ENCODE assay signal across 11 mouse cellular contexts in genomic region chr10:100170836-100171235, GRCm38 (mm10).
DNase-seq lines count a peak whose midpoint lies in the region; ATAC-seq and TF ChIP-seq lines count a peak whose summit lies in the region.
"Had no signal": no experiment of that assay in that cellular context is flagged by ENCODE, and none has a peak within 500 bp of the region (broad histone marks: within the 10 kb centered on the region; RNA-seq: fewer than 3 reads in every experiment).

No protein-coding gene starts in this region.

- H3K9me3 ChIP-seq in hindbrain, postnatal 0 days (ENCODE audit: low read length) = no peaks in the 10 kb centered on the region
- no peaks in the 10 kb centered on the region for H3K9me3 ChIP-seq in hindbrain, embryonic 16.5 days (ENCODE audit: control insufficient read depth, low read length)
- no peaks in the 10 kb centered on the region for H3K9me3 ChIP-seq in hindbrain, embryonic 13.5 days
- H3K9me3 ChIP-seq: embryonic facial prominence, embryonic 15.5 days; midbrain, embryonic 12.5 days had no signal

- DNase-seq in hindbrain, postnatal 0 days (ENCODE audit: low spot score) = peak; percentile 49
- DNase-seq in retina, embryonic 14.5 days (ENCODE audit: low spot score) = peak; percentile 58
- no peak for DNase-seq in retina, postnatal 1 day
- peak; percentile 38 for DNase-seq in embryo, embryonic 10.5 days (ENCODE audit: low spot score)
- no peak for DNase-seq in ovary, adult 18-20 months (ENCODE audit: low spot score)
- DNase-seq: thymus, postnatal 25 days had no signal

- no peaks in the 10 kb centered on the region for H3K4me1 ChIP-seq in hindbrain, postnatal 0 days (ENCODE audit: insufficient read depth, low read length)
- H3K4me1 ChIP-seq in hindbrain, embryonic 16.5 days (ENCODE audit: control insufficient read depth, insufficient read depth, low read depth, low read length) = no peaks in the 10 kb centered on the region
- H3K4me1 ChIP-seq in hindbrain, embryonic 13.5 days (replicated peaks) = no peaks in the 10 kb centered on the region
- H3K4me1 ChIP-seq: embryonic facial prominence, embryonic 15.5 days; midbrain, embryonic 12.5 days had no signal

- ATAC-seq in hindbrain, postnatal 0 days = no peak
- ATAC-seq in hindbrain, embryonic 16.5 days = no peak
- ATAC-seq in hindbrain, embryonic 13.5 days (ENCODE audit: low FRiP score) = no peak
- ATAC-seq: activated CD4-positive, CD25-positive, alpha-beta regulatory T cell, adult 4 months had no signal

- H3K9ac ChIP-seq in hindbrain, postnatal 0 days (replicated peaks; ENCODE audit: low read length) = no peak overlapping the region
- no peak overlapping the region for H3K9ac ChIP-seq in hindbrain, embryonic 16.5 days (ENCODE audit: low read depth, low read length)
- H3K9ac ChIP-seq in hindbrain, embryonic 13.5 days = no peak overlapping the region
- H3K9ac ChIP-seq: embryonic facial prominence, embryonic 15.5 days; midbrain, embryonic 12.5 days had no signal

- H3K27me3 ChIP-seq in hindbrain, postnatal 0 days (ENCODE audit: insufficient read depth, low read length) = no peaks in the 10 kb centered on the region
- H3K27me3 ChIP-seq in hindbrain, embryonic 16.5 days (replicated peaks; ENCODE audit: control insufficient read depth, insufficient read depth, low read length) = no peaks in the 10 kb centered on the region
- no peaks in the 10 kb centered on the region for H3K27me3 ChIP-seq in hindbrain, embryonic 13.5 days
- H3K27me3 ChIP-seq: embryonic facial prominence, embryonic 15.5 days; midbrain, embryonic 12.5 days had no signal

- no peak overlapping the region for H3K4me3 ChIP-seq in hindbrain, postnatal 0 days (ENCODE audit: low read length)
- H3K4me3 ChIP-seq in hindbrain, embryonic 16.5 days (ENCODE audit: low read length) = no peak overlapping the region
- no peak overlapping the region for H3K4me3 ChIP-seq in hindbrain, embryonic 13.5 days
- H3K4me3 ChIP-seq: embryonic facial prominence, embryonic 15.5 days; midbrain, embryonic 12.5 days had no signal

- H3K4me2 ChIP-seq in hindbrain, postnatal 0 days (ENCODE audit: low read depth, low read length) = no peak overlapping the region
- H3K4me2 ChIP-seq in hindbrain, embryonic 16.5 days (ENCODE audit: low read length) = no peak overlapping the region
- H3K4me2 ChIP-seq in hindbrain, embryonic 13.5 days = no peak overlapping the region
- H3K4me2 ChIP-seq: embryonic facial prominence, embryonic 15.5 days; midbrain, embryonic 12.5 days had no signal

- H3K27ac ChIP-seq in hindbrain, postnatal 0 days = no peak overlapping the region
- H3K27ac ChIP-seq in hindbrain, embryonic 16.5 days (ENCODE audit: low read depth, low read length) = no peak overlapping the region
- no peak overlapping the region for H3K27ac ChIP-seq in hindbrain, embryonic 13.5 days
- H3K27ac ChIP-seq: embryonic facial prominence, embryonic 15.5 days; midbrain, embryonic 12.5 days had no signal

- TF ChIP-seq CTCF in hindbrain, postnatal 0 days (IDR thresholded peaks at IDR 0.05; ENCODE audit: low read depth) = peak; percentile 50

- no peaks in the 10 kb centered on the region for H3K36me3 ChIP-seq in hindbrain, postnatal 0 days (ENCODE audit: insufficient read depth, low read length)
- no peaks in the 10 kb centered on the region for H3K36me3 ChIP-seq in hindbrain, embryonic 16.5 days (ENCODE audit: control insufficient read depth, insufficient read depth, low read length)
- no peaks in the 10 kb centered on the region for H3K36me3 ChIP-seq in hindbrain, embryonic 13.5 days
- H3K36me3 ChIP-seq: embryonic facial prominence, embryonic 15.5 days; midbrain, embryonic 12.5 days had no signal

Comparison
In these comparisons a context has a peak if more than half of its experiments do, and no peak if none do; other contexts are left out.
1. DNase-seq: peak in hindbrain, postnatal 0 days (single experiment), retina, embryonic 14.5 days (single experiment) and embryo, embryonic 10.5 days (single experiment); none in retina, postnatal 1 day (single experiment) and ovary, adult 18-20 months (single experiment).